Mouse (Mus musculus): ENCODE measurements around the gene Gm20388.

The Gm20388 gene

GRCm38 (mm10) chr8:122441326-122441725 lies 2530.7 kb downstream of the Gm20388 start:
- peak; percentile 24 for DNase-seq (ENCODE audit: low read depth, low spot score)

DNA sequence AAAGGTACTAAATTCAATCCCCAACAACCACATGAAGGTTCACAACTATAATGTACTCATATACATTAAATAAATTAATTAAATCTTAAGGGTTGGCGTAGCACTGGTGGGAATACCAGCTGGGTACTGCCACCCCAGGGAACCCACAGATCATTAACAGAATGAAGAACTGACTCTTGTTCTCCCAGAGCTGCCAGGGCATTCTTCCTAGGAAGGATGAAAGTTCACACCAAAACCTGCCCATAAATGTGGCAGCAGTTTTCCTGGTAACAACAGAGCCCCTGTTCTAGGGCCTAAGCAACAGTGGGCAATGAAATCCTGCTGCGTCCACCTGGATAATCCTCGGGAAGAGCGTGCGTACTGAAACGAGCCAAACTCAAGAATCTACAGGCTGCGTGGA lies 2531.7 kb downstream of the Gm20388 start:
- DNase-seq (ENCODE audit: low read depth, low spot score), result no peak

DNA sequence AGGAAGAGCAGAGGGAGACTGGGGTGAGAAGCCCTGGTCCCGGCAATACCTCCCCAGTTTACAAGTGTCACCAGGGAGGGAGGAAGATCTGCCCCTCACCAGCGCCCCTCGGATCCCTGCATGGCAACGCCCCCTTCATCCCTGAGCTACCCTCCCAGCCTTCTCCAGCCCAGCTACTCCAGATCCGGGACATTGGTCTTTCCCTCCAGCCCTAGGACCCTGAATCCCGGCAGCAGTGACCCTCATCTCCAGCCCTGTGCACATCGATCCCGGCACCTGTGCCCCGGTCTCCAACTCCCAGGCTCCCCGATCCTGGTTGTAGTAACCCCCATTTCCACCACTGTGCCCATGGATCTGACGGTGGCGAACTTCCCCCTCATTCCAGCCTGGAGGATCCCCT lies 2532.1 kb downstream of the Gm20388 start:
- DNase-seq (ENCODE audit: low read depth, low spot score), result no peak

DNA sequence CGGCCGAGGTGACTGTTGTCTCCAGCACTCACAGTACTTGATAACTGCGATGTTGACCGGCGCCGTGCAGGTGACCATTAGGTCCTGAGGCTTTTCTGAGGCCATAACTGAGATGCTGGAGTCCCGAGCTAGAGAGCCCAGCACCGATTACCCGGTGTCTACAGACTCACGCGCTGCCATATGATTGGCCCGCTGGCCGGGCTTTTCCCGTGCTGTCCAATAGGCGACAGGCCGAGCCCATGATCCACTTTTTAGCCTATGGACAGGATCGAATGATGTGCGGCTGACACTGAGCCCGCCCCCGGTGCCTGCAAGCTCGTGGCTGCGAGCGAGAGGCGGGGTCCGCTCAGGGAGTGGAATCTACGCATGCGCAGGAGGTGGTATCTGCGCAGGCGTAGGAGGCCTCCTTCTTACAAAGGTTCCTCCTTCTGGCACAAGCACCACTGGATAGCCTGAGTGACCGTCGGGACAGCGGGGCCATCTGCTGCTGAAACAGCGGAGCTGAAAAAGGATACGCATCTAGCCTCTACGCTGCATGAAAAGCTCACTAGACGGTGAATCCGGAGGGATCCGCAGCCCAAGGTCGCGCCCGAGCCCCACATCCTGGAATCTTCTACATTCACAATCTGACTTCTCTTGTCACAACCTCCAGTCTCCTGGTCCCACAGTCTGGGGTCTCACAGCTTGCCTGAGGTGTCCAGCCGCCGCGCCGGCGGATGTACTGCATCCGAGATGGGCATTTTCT lies 2532.8 kb downstream of the Gm20388 start, which contains the start of gene Mvd:
Mvd (minus strand) TSS at position 161 of the 745 bp plus-strand sequence.
- DNase-seq (ENCODE audit: low read depth, low spot score), result peak; percentile 100

- peak; percentile 93 for DNase-seq (ENCODE audit: low read depth, low spot score)
These were observed 2533.6 kb downstream of the Gm20388 start for GRCm38 (mm10) chr8:122444058-122444748.

DNA sequence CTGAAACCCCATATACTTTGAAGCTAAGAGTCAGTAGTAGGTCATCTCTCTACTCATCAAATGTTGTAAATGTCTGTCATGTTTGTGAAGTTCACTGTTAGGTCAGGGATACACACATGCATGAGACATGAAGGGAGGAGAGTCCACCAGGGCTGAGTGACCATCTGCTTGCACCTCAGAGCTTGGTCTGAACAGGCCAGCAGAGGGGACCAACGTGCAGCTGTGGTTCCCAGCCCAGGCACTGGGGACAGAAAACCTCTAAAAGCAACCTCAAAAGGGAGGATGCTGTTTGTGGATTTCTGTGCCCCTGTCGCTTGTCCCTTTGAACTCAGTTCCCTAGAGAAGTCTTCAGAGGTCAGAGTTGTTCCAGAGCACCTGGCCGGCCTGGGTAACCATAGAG lies 2534.6 kb downstream of the Gm20388 start:
- no peak for DNase-seq (ENCODE audit: low read depth, low spot score)

DNA sequence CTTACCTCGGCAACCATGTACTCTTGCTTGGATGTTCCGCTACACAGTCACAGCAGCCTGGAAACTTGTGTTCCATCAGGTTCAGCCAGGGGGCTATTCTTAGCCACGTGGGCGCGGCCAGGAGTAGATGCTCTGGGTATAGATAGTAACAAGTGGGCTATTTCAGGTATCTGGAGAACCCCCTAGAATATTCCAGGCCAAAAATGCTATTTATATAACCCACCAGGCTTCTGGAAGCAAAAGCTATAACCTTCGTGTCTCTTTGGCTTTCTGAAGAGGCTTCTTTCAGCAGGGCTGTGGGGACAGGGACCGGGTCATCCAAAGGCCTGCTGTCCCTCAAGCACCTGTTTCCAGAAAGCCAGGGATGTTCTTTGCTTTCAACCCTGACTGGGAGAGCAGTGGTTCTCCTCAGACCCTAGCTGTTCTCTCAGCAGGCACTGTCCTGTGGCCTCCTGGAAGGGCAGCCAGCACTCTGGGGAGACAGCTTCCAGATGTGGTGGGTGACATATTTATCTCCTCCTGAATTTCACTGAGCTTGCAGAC lies 2540.6 kb downstream of the Gm20388 start:
- DNase-seq (ENCODE audit: low read depth, low spot score), result peak; percentile 57

DNA sequence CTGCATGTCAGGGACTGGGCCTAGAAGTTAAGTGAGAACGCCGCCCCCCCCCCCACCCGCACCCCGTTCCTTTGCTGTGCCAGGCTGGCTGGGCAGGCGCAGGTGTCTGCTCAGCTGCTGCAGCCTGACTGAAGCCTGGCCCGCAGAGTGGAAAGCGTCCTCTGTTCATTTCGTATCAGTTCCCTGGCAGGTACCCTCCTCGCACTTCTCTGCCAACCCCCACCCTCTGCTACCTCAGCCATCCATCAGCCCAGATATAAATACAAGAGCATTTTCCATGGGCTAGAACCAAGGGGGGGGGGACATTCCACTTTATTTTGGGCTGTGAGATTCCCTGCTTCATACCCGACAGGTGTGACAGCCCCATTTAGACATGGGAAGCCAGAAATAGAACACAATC lies 2541.5 kb downstream of the Gm20388 start:
- peak; percentile 16 for DNase-seq (ENCODE audit: low read depth, low spot score)

DNA sequence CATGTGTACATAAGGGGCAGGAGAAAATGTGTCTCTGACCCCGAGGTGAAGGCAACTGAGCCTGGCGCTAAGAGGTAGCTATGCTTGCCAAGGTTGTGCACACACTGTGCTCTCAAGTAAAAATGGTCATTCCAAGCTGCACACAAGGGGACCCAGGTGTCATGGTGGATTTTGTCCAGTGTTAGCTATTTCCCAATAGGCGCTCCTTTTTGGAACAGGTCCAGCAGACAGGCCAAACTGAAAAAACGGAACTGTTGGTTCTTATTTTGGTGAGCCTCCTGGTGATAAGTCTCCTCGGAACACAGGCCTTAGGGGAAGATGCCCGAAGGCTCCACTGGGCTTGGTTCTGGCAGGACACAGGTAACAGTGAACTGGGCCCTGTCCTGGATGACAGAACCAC lies 2543.8 kb downstream of the Gm20388 start:
- no peak for DNase-seq (ENCODE audit: low read depth, low spot score)

GRCm38 (mm10) chr8:122457171-122457570 lies 2546.5 kb downstream of the Gm20388 start:
- no peak for DNase-seq (ENCODE audit: low read depth, low spot score)

- peak; percentile 35 for DNase-seq (ENCODE audit: low read depth, low spot score)
These were observed 2548.7 kb downstream of the Gm20388 start for GRCm38 (mm10) chr8:122459218-122459900.

DNA sequence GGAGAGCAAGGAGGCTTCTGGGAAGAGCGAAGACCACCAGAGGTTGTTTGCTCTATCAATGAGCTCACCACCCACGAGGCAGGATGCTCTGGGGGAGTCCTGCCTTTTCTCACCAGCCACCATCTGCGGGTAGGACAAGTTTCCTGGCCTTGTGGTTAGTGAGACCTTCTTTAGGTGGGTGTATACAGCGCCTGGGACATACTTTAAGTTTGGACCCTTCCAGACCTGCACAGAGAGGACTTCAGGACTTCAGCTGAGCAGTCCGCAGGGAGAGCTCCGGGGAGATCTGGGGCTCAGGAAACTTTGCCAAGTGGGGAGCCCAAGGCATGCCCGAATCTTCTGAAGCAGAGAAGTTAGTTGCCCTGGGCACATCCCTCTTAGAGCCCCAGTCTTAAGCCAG lies 2549.3 kb downstream of the Gm20388 start:
- DNase-seq (ENCODE audit: low read depth, low spot score), result no peak

DNA sequence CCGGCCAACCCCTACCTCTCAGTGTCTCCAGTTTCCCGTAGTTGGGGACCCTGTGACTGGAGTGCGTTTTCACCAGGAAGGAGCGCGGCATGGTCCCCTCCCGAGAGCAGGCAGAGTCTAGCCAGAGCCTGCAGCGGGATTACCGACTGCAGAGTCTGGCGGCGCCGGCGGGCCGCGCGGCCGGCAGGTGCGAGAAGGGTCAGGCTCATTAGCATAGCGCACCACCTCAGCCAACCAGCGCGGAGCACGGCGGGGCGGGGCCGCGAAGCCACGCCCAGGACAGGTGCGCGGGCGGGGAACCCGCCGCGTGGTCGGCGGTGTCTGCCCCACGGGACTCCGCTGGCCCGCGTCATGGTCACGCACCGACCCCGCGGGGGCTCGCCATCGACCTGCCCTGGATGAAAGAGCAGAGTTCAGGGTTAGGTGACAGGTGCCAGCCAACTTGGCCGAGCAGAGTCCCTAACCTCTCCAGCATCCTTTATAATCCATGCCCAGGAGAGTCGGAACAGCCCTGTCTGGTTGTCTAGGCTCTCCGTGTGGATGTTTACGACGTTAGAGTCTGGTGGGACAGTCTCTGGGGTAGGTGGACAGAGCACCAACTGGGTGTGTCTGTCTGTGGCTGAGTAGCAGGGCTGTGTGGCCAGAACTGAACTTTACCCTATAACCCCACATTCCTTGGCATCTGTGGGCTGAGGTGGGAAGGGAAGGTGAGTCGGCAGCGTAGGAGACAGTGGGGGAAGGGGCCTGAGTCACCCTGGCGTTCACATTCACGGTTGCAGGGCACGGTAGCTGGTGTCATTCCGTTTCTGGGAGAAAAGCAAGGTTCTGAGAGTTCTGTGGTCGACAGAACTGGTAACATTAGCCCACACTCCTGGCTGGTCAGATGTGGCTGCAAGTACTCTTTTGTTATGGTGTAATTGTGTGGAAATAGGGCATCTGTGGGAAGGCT lies 2550.2 kb downstream of the Gm20388 start, which contains the start of gene Snai3:
Snai3 (minus strand) TSS at position 210 of the 949 bp plus-strand sequence.
- peak; percentile 66 for DNase-seq (ENCODE audit: low read depth, low spot score)

GRCm38 (mm10) chr8:122461473-122462148 lies 2551.0 kb downstream of the Gm20388 start:
- DNase-seq (ENCODE audit: low read depth, low spot score), result peak; percentile 94

DNA sequence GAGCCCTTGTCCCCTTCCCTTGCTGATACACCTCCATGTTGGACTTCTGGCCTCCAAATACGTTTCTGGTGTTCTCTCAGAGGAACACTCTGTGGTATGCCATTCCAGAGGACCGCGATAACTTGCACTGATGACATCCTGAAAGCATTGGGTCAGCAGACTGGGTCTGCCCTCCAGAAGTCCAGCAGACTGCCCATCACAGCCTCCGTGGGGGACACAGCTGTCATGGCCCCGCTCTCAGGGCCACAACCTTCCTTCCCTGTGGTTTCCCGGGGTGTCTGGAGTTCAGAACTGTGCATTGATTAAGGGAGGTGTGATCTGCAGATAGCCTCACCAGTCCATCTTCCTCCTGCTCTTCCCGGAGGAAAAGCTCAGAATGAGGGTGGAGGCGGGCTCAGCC lies 2551.9 kb downstream of the Gm20388 start:
- no peak for DNase-seq (ENCODE audit: low read depth, low spot score)

DNA sequence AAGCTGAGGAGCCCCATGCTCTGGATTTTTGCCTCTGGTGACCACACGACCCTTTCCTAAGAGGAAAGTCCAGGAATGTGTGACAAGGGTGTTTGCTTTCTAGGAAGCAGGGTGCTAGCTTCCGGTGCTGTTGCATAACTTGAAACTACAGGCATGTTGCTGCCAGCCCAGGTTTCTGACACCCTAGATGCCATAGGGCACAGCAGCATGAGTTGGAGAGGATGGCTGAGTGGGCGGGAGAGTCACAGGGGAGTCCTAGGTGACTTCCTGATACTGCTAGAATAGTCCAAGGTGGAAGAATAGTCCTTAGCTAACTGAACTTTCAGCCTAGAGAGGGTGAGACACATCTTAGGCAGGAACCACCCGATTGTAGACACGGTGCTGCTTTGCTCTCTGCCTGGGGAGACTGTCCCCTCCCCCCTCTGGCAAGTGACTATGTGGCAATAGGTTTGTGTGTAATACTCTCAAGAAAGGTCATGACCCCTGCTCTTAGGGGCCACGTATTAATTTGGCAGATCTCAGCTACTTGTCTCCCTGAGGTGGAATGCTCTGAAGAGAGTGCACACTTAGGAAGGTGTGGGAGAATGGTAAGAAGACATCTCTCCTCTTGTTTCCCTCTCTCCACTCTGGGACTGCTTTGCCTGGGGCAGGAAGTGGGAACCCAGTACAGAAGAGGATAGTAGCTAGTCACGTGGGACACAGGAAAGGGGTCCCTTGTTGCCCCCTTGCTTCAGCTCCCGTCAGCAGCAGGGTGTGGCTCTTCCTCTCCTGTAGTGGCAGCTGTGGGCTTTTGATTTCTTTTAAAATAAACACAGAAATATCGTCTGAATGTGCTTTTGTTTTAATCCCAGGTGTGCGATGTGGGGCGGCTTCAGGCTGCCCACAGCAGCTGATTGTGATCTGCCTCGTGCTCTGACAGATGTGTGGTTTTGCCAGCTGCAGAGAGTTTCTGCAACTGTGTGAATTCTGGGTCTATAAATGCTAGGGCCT lies 2553.3 kb downstream of the Gm20388 start:
- DNase-seq (ENCODE audit: low read depth, low spot score), result no peak

GRCm38 (mm10) chr8:122464985-122465384 lies 2554.3 kb downstream of the Gm20388 start:
- DNase-seq (ENCODE audit: low read depth, low spot score), result no peak

GRCm38 (mm10) chr8:122467816-122468215 lies 2557.2 kb downstream of the Gm20388 start:
- peak; percentile 24 for DNase-seq (ENCODE audit: low read depth, low spot score)

DNA sequence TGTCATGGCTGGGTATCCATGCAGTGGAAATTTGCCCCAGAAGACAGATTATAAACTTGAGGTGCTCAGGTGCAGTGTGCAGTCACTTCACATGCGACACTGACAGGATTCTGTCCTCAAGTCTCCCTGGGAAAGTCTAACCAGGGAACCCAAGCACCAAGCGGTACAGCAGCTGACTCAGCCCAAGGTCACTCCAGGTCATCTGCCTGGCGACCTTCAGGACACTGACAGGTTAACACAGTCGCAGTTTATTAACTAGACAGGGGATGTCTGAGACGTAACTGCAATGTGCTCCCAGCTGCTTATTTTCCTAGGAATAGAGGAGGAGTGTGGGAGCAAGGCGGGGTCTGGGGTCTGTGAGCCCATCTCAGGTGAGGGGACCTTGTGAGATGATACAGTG lies 2558.8 kb downstream of the Gm20388 start:
- DNase-seq (ENCODE audit: low read depth, low spot score), result no peak
